Mouse (Mus musculus): ENCODE data around the gene Tpm4. TPM values are rescaled to one million over a fixed set of nuclear protein-coding genes. Genes with fewer than 3 reads are reported as not detected.

Gene Tpm4
- polyA plus RNA-seq, 1 experiment from 2014 or later, result 247 TPM

- Histone ChIP-seq H3K4me1 (ENCODE audit: control insufficient read depth, insufficient read depth, low read length) (no peaks in the 10 kb centered on the region), H3K27ac (ENCODE audit: low read depth, low read length) (no peak within 1 kb of the TSS), H3K27me3 (replicated peaks; ENCODE audit: control insufficient read depth, insufficient read depth, low read length) (no peaks in the 10 kb centered on the region), H3K4me3 (ENCODE audit: low read depth, low read length) (no peak within 1 kb of the TSS), H3K9ac (ENCODE audit: low read length) (no peak within 1 kb of the TSS), H3K4me2 (ENCODE audit: low read length) (no peak within 1 kb of the TSS), H3K9me3 (replicated peaks; ENCODE audit: control insufficient read depth, low read length) (no peaks in the 10 kb centered on the region), H3K36me3 (ENCODE audit: control insufficient read depth, insufficient read depth, low read length) (no peaks in the 10 kb centered on the region)
- ATAC-seq (no peak), DNase-seq (ENCODE audit: low spot score) (no peak)
- 73% methylated on average over 12 of the region's 12 CpGs for WGBS
These were observed 54.8 kb downstream of the Tpm4 start, which contains the start of gene Hsh2d for GRCm38 (mm10) chr8:72189417-72190214. TSS of gene Hsh2d (plus strand) at chr8:72189638.

GRCm38 (mm10) chr8:72190215-72190539 lies 55.4 kb downstream of the Tpm4 start:
- no peak for ATAC-seq
- no peaks in the 10 kb centered on the region for H3K36me3 ChIP-seq (ENCODE audit: control insufficient read depth, insufficient read depth, low read length)

GRCm38 (mm10) chr8:72192065-72192464 lies 57.3 kb downstream of the Tpm4 start:
- Histone ChIP-seq H3K4me1 (ENCODE audit: control insufficient read depth, insufficient read depth, low read length) (no peaks in the 10 kb centered on the region), H3K27me3 (replicated peaks; ENCODE audit: control insufficient read depth, insufficient read depth, low read length) (no peaks in the 10 kb centered on the region), H3K27ac (ENCODE audit: low read depth, low read length) (no peak overlapping the region), H3K4me2 (ENCODE audit: low read length) (no peak overlapping the region), H3K9ac (ENCODE audit: low read length) (no peak overlapping the region), H3K4me3 (ENCODE audit: low read depth, low read length) (no peak overlapping the region), H3K36me3 (ENCODE audit: control insufficient read depth, insufficient read depth, low read length) (no peaks in the 10 kb centered on the region), H3K9me3 (replicated peaks; ENCODE audit: control insufficient read depth, low read length) (no peaks in the 10 kb centered on the region)
- no peak for ATAC-seq
- DNase-seq (ENCODE audit: low spot score), result no peak

More at GRCm38 (mm10) chr8:72190215-72190539, 55.4 kb downstream of the Tpm4 start:
- WGBS, result 83% methylated on average over 2 of the region's 2 CpGs
- no peak overlapping the region for H3K27ac ChIP-seq (ENCODE audit: low read depth, low read length)
- no peak overlapping the region for H3K4me2 ChIP-seq (ENCODE audit: low read length)
- no peak overlapping the region for H3K9ac ChIP-seq (ENCODE audit: low read length)
- no peak for DNase-seq (ENCODE audit: low spot score)
- no peaks in the 10 kb centered on the region for H3K27me3 ChIP-seq (replicated peaks; ENCODE audit: control insufficient read depth, insufficient read depth, low read length)
- no peak overlapping the region for H3K4me3 ChIP-seq (ENCODE audit: low read depth, low read length)
- H3K4me1 ChIP-seq (ENCODE audit: control insufficient read depth, insufficient read depth, low read length), result no peaks in the 10 kb centered on the region
- H3K9me3 ChIP-seq (replicated peaks; ENCODE audit: control insufficient read depth, low read length), result no peaks in the 10 kb centered on the region

- Histone ChIP-seq H3K36me3 (ENCODE audit: control insufficient read depth, insufficient read depth, low read length) (no peaks in the 10 kb centered on the region), H3K9ac (ENCODE audit: low read length) (no peak overlapping the region), H3K9me3 (replicated peaks; ENCODE audit: control insufficient read depth, low read length) (peaks cover 7% of the 10 kb centered on the region; the same call in 1 of the 2 replicates), H3K4me2 (ENCODE audit: low read length) (no peak overlapping the region), H3K4me3 (ENCODE audit: low read depth, low read length) (no peak overlapping the region), H3K27ac (ENCODE audit: low read depth, low read length) (no peak overlapping the region), H3K27me3 (replicated peaks; ENCODE audit: control insufficient read depth, insufficient read depth, low read length) (no peaks in the 10 kb centered on the region), H3K4me1 (ENCODE audit: control insufficient read depth, insufficient read depth, low read length) (no peaks in the 10 kb centered on the region)
- DNase-seq (ENCODE audit: low spot score), result no peak
- ATAC-seq, result no peak
- 69% methylated on average over 8 of the region's 8 CpGs for WGBS
These were observed 63.2 kb downstream of the Tpm4 start for GRCm38 (mm10) chr8:72197997-72198396.

Other genes with a start within 250 kb of the Tpm4 start
- 15.4 and 19.7 TPM in 2 replicates for gene Zfp882, start 226.4 kb upstream of the Tpm4 start, polyA plus RNA-seq (2014; fragmentation: Nextera tagmentation; extraction: Ambion mirVana)
- gene Zfp617, start 226.3 kb upstream of the Tpm4 start, polyA plus RNA-seq (2014; fragmentation: Nextera tagmentation; extraction: Ambion mirVana), result 31.6 and 32.1 TPM in 2 replicates
- 26.2 and 27.8 TPM in 2 replicates for gene Zfp961, start 183.9 kb upstream of the Tpm4 start, polyA plus RNA-seq (2014; fragmentation: Nextera tagmentation; extraction: Ambion mirVana)
- 0.12 and 0.23 TPM in 2 replicates for gene Cyp4f18, start 125.3 kb upstream of the Tpm4 start, polyA plus RNA-seq (2014; fragmentation: Nextera tagmentation; extraction: Ambion mirVana)
- not detected in 2 replicates for gene Olfr372, start 93.8 kb upstream of the Tpm4 start, polyA plus RNA-seq (2014; fragmentation: Nextera tagmentation; extraction: Ambion mirVana)
- gene Olfr373, start 51.8 kb upstream of the Tpm4 start, polyA plus RNA-seq (2014; fragmentation: Nextera tagmentation; extraction: Ambion mirVana), result not detected in 2 replicates
- gene Olfr374, start 27.9 kb upstream of the Tpm4 start, polyA plus RNA-seq (2014; fragmentation: Nextera tagmentation; extraction: Ambion mirVana), result 0.04 TPM in 1 of 2 replicates, not detected in the other
- gene Rab8a, start 26.2 kb downstream of the Tpm4 start, polyA plus RNA-seq (2014; fragmentation: Nextera tagmentation; extraction: Ambion mirVana), result 85.6 and 86.7 TPM in 2 replicates
- gene Hsh2d, start 54.7 kb downstream of the Tpm4 start, polyA plus RNA-seq (2014; fragmentation: Nextera tagmentation; extraction: Ambion mirVana), result not detected in 2 replicates
- gene Cib3, start 77.9 kb downstream of the Tpm4 start, polyA plus RNA-seq (2014; fragmentation: Nextera tagmentation; extraction: Ambion mirVana), result not detected in 2 replicates
- gene Gm11034, start 78.7 kb downstream of the Tpm4 start, polyA plus RNA-seq (2014; fragmentation: Nextera tagmentation; extraction: Ambion mirVana), result not detected in 2 replicates
- 87.4 and 92.9 TPM in 2 replicates for gene Fam32a, start 84.8 kb downstream of the Tpm4 start, polyA plus RNA-seq (2014; fragmentation: Nextera tagmentation; extraction: Ambion mirVana)
- 214 TPM in 2 replicates for gene Ap1m1, start 105.0 kb downstream of the Tpm4 start, polyA plus RNA-seq (2014; fragmentation: Nextera tagmentation; extraction: Ambion mirVana)
- gene Gm10282, start 170.3 kb downstream of the Tpm4 start, polyA plus RNA-seq (2014; fragmentation: Nextera tagmentation; extraction: Ambion mirVana), result 24.8 and 31.0 TPM in 2 replicates
- gene Klf2, start 184.1 kb downstream of the Tpm4 start, polyA plus RNA-seq (2014; fragmentation: Nextera tagmentation; extraction: Ambion mirVana), result 3.7 and 4.2 TPM in 2 replicates

Data from forebrain, embryonic 14.5 days (tissue).